In the genomic region with DNA sequence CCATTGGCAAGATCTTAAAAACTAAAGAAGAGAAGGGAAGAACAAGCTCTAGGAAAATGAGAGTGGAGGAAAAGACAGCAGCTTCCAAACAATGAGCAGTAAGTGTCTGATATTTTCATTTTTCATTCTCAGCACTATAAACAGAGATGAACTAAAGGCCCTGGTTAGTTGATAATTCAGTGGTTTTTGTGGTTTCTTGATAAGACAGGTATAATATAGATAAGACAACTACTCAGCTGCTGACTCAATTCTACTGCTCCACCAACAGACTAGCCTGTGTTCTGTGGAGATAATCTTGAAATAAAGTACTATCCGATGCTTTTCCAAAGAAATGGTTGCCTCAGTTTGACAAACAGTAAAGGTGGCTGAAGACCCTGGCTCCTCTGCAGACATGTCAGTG, we compare ENCODE assay signal across 28 mouse cellular contexts. TPM values are rescaled to one million over a fixed set of nuclear protein-coding genes. Genes with fewer than 3 reads are reported as not detected.
DNase-seq lines count a peak whose midpoint lies in the region; ATAC-seq and TF ChIP-seq lines count a peak whose summit lies in the region.
"Had no signal": no experiment of that assay in that cellular context is flagged by ENCODE, and none has a peak within 500 bp of the region (broad histone marks: within the 10 kb centered on the region; RNA-seq: fewer than 3 reads in every experiment).

No protein-coding gene starts in this region.

- peak; percentile 23; the same call in 1 of the 2 replicates for ATAC-seq in G1E (ENCODE audit: extremely low read depth, insufficient number of reproducible peaks, low FRiP score, poor library complexity, severe bottlenecking)
- ATAC-seq in common myeloid progenitor, adult 5-6 weeks (replicated peaks; ENCODE audit: low read depth, poor library complexity, severe bottlenecking) = 0 out of 2 replicates have a peak, but pooled peaks have one; percentile 7
- ATAC-seq in inflammation-experienced regulatory T-cells, adult 6 months = peak; percentile 64
- ATAC-seq: forebrain, embryonic 14.5 days; forebrain, embryonic 16.5 days had no signal

- no peaks in the 10 kb centered on the region for H3K27me3 ChIP-seq in G1E (ENCODE audit: insufficient read depth, low read length)
- H3K27me3 ChIP-seq: CH12.LX; embryonic facial prominence, embryonic 13.5 days; embryonic facial prominence, embryonic 15.5 days; forebrain, embryonic 12.5 days had no signal

- no peak for TF ChIP-seq CTCF in G1E (IDR thresholded peaks at IDR 0.05; ENCODE audit: low read depth, low read length)

- no peaks in the 10 kb centered on the region for H3K36me3 ChIP-seq in G1E (replicated peaks)
- H3K36me3 ChIP-seq: embryonic facial prominence, embryonic 13.5 days; embryonic facial prominence, embryonic 15.5 days; forebrain, embryonic 10.5 days; forebrain, embryonic 12.5 days had no signal

- H3K9me3 ChIP-seq in G1E (replicated peaks) = peaks cover 19% of the 10 kb centered on the region
- H3K9me3 ChIP-seq: embryonic facial prominence, embryonic 13.5 days; embryonic facial prominence, embryonic 15.5 days; forebrain, embryonic 10.5 days; forebrain, embryonic 12.5 days had no signal

- peaks cover 4% of the 10 kb centered on the region; the same call in 1 of the 2 replicates for H3K4me1 ChIP-seq in G1E (ENCODE audit: insufficient read depth, low read depth, low read length)
- H3K4me1 ChIP-seq: embryonic facial prominence, embryonic 13.5 days; embryonic facial prominence, embryonic 15.5 days; forebrain, embryonic 12.5 days had no signal

- peak; percentile 10 for DNase-seq in CD4-positive helper T cell, adult 2 months (ENCODE audit: low read depth, low spot score)
- no peak for DNase-seq in G1E (ENCODE audit: low spot score)
- no peak for DNase-seq in ovary, adult 18-20 months (ENCODE audit: low spot score)
- no peak for DNase-seq in left cerebral cortex, adult 18-20 months (ENCODE audit: low spot score in 2 of 2)
- no peak for DNase-seq in heart, postnatal 10 days
- DNase-seq: adrenal gland, adult 8-10 months; adrenal gland, postnatal 14 days; adrenal gland, postnatal 36 days; B cell, adult 2 months; cerebellum, adult 11-12 months; cerebellum, adult 2 months; cerebellum, adult 9-10 months; cerebellum, postnatal 10 days; cerebellum, postnatal 25 days; embryo, embryonic 11 days had no signal

- H3K4me3 ChIP-seq in G1E (ENCODE audit: low read depth, low read length) = no peak overlapping the region
- H3K4me3 ChIP-seq: embryonic facial prominence, embryonic 13.5 days; embryonic facial prominence, embryonic 15.5 days; erythroblast, embryonic 14.5 days; forebrain, embryonic 10.5 days; forebrain, embryonic 12.5 days had no signal

- intact Hi-C loops in heart, postnatal 10 days (cut with DNase I) = no loop called here

RNA-seq across cellular contexts. Expression of gene Serpina3f, which starts 0.9 kb away (rescaled TPM):
- total RNA-seq in G1E (2014; fragmentation: Nextera tagmentation) (not detected in 2 replicates), G1E (2017) (0.06 and 0.22 TPM in 2 replicates)
- not detected in 2 replicates for polyA plus RNA-seq in G1E (2012)
- 0.63 and 0.73 TPM in 2 replicates for total RNA-seq in common myeloid progenitor, adult 5-6 weeks (2017)
- polyA plus RNA-seq in inflammation-experienced regulatory T-cells, adult 6 months (2017; shearing (Covaris generic)) = 10 to 100 TPM in 2 of 3 experiments, 1 to 10 TPM in 1; 7.8 to 38.7 (median 11.3) TPM
- not detected for total RNA-seq in left cerebral cortex, adult 18-20 months (2021)
- total RNA-seq in heart, postnatal 10 days (2021) = not detected
- total RNA-seq: MEL had no signal
- polyA plus RNA-seq: cerebellum, adult 2 months; embryonic facial prominence, embryonic 13.5 days; embryonic facial prominence, embryonic 15.5 days; erythroblast, embryonic 14.5 days; forebrain, embryonic 16.5 days had no signal

RNA-seq across cellular contexts. Expression of gene Serpina3g, which starts 20.8 kb away (rescaled TPM):
- total RNA-seq in G1E (2014; fragmentation: Nextera tagmentation) (not detected in 2 replicates), G1E (2017) (0.06 and 0.16 TPM in 2 replicates)
- not detected in 2 replicates for polyA plus RNA-seq in G1E (2012)
- 59.1 and 74.1 TPM in 2 replicates for total RNA-seq in common myeloid progenitor, adult 5-6 weeks (2017)
- 100 to 1,000 TPM; 239 to 411 (median 240) TPM for polyA plus RNA-seq in inflammation-experienced regulatory T-cells, adult 6 months (2017; shearing (Covaris generic))
- total RNA-seq in left cerebral cortex, adult 18-20 months (2021) = under 1 TPM in 1 of 2 experiments, not detected in 1; 0.44 TPM
- total RNA-seq in heart, postnatal 10 days (2021) = 1 to 10 TPM in 1 of 2 experiments, under 1 TPM in 1; 0.62 to 1.1 TPM
- polyA plus RNA-seq: forebrain, embryonic 10.5 days; forebrain, embryonic 12.5 days; forebrain, embryonic 16.5 days had no signal

RNA-seq across cellular contexts. Expression of gene Serpina3i, which starts 47.7 kb away (rescaled TPM):
- not detected in 2 replicates for total RNA-seq in G1E (2014; fragmentation: Nextera tagmentation)
- 0.11 TPM in 1 of 2 replicates, not detected in the other for total RNA-seq in G1E (2017)
- not detected in 2 replicates for polyA plus RNA-seq in G1E (2012)
- not detected in 2 replicates for total RNA-seq in common myeloid progenitor, adult 5-6 weeks (2017)
- polyA plus RNA-seq in inflammation-experienced regulatory T-cells, adult 6 months (2017; shearing (Covaris generic)) = not detected
- total RNA-seq in left cerebral cortex, adult 18-20 months (2021) = not detected
- 1 to 10 TPM in 1 of 2 experiments, under 1 TPM in 1; 0.62 to 1.6 TPM for total RNA-seq in heart, postnatal 10 days (2021)
- total RNA-seq: adrenal gland, adult 18-20 months; CH12.LX; MEL had no signal
- polyA plus RNA-seq: cerebellum, adult 2 months; embryonic facial prominence, embryonic 11.5 days; erythroblast, embryonic 14.5 days; forebrain, embryonic 10.5 days; forebrain, embryonic 14.5 days; forebrain, embryonic 16.5 days had no signal

Comparison
In these comparisons a context has a peak if more than half of its experiments do, and no peak if none do; other contexts are left out.
1. ATAC-seq: peak in every context shown above with its lines; median percentile 64 in inflammation-experienced regulatory T-cells, adult 6 months; 23 in G1E; 7 in common myeloid progenitor, adult 5-6 weeks.
2. RNA of gene Serpina3g, which starts 20.8 kb away (total RNA-seq): 59.1 to 74.1 TPM in common myeloid progenitor, adult 5-6 weeks; 0.62 to 1.1 TPM in heart, postnatal 10 days, 0.06 to 0.16 TPM in G1E and 0.44 TPM in left cerebral cortex, adult 18-20 months; every median in the first group is over 10 times any median in the second.